Mouse (Mus musculus) testis, adult 2 months (tissue): Measurements from ENCODE around the gene Gm17490.

Experiments used
- CTCF ChIP-seq: fragments of 200-500 bp; IDR thresholded peaks from 2 replicates; pipeline ENCODE4 v1.5.1; 2012; ENCODE audit warnings: low read depth, mild to moderate bottlenecking, inconsistent platforms, low read length, moderate library complexity; ENCODE audit not compliant: control insufficient read depth, insufficient read depth, insufficient replicate concordance
- POLR2A ChIP-seq: fragments of 200-500 bp; IDR thresholded peaks from 2 replicates; pipeline ENCODE4 v1.6.1; 2012; ENCODE audit warnings: low read depth, mild to moderate bottlenecking, inconsistent platforms, low read length, moderate library complexity; ENCODE audit not compliant: control insufficient read depth

- no peak for TF ChIP-seq CTCF
- no peak for TF ChIP-seq POLR2A
These were observed 16.4 kb upstream of the Gm17490 start, which contains the start of gene Il2ra for GRCm38 (mm10) chr2:11642451-11642941.
